Mouse (Mus musculus) adrenal gland, adult 8-10 months (tissue): Measurements from ENCODE around the gene Orai2. TPM values are rescaled to one million over a fixed set of nuclear protein-coding genes. Genes with fewer than 3 reads are reported as not detected.
"Not testable (repeated sequence)": the region's sequence is repeated elsewhere in the genome, so short reads cannot be mapped to it uniquely, and the experiment has no call there.

Source experiments
- DNase-seq: peaks from one replicate; pipeline ENCODE4 v3.0.0; 2022
- total RNA-seq, 4 experiments: library from RNA; stranded (reverse); gene quantifications; 2 replicates each; pipeline ENCODE4 v1.2.4; 2022

The Orai2 gene
- 1 to 10 TPM; 2.5 to 5.7 (median 4.6) TPM for total RNA-seq

DNA sequence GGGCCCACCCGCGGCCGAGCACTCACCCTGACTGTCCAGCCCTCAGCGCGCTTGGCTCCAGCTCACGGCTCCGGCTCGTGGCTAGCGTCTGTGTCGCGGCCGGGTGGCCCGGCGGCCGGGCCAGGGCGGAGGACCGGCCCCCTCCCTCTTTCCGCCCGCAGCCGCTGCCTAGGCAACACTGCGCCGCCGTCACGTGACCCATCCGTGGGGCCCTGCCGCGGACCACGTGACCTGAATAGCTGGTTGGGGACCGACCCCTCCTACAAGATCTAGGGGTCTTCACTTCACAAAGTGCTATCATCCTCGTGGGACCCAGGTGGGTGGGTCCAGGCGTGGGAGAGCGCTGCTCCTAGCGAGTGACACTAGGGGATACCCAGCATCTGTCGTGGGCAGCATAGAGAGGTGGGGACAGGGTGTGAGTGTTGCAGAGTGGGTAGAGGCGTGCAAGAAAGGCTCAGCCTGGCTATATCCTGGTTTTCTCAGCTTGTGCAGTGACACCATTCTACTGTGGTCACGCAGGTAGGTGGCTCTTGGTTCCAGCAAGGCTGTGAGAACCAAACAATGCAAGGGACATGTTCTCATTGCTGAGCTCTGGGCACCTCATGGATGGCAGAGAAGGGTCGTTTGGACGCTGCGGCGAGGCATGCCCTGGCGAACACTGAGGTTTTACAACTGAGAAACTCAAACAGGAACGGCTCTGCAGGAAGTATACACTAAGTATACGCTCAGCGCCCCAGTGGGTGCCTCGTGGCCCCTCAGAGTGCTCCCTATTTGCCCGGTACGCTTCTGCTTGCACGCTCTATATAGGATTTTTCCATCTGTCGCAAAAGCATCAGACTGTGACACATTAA is at the start of gene Orai2:
TSS of gene Orai2 (minus strand) at position 202 of the 851 bp plus-strand sequence.
- peak; percentile 55 for DNase-seq

DNA sequence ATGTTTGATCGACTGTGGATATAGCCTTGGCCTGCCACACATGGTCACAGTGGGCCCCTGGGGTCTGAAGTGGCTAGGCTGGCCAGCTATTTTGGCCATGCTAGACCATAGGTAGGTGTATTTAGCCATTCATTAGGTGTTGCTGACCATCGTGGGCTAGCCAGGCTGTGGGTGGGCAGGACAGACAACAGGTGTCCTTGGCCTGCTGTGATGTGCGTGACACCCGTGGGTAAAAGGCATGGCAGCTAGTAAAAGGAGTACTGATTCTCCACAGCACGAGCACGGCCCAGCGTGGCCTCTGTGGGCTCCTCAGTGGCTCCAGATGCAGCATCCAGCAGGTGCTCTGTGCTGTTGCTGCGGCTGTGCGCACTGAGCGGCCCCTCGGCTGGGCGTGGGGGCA is 48.1 kb upstream of the Orai2 start:
- no peak for DNase-seq

DNA sequence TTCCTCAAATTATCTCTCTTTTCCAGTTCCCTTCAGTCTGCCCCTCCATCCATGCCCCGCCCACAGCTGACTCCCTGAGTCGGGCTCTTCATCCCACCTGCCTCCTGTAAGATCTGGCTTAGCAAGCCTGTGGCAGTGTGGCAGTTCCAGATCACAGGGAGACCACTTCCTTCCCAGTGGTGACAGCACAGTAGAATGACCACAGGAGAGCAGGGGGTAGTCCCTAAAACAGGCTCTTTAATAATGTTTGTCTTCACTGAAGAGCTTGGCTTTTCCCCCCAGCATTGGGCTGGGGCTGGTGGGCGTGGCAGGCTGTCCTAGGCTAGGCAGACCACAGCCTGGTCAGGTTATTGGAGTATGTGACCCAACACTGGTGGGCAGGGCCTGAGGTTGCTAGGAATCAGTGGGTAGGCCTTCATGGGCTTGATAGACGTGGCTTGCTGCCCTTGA is 47.4 kb upstream of the Orai2 start:
- no peak for DNase-seq

DNA sequence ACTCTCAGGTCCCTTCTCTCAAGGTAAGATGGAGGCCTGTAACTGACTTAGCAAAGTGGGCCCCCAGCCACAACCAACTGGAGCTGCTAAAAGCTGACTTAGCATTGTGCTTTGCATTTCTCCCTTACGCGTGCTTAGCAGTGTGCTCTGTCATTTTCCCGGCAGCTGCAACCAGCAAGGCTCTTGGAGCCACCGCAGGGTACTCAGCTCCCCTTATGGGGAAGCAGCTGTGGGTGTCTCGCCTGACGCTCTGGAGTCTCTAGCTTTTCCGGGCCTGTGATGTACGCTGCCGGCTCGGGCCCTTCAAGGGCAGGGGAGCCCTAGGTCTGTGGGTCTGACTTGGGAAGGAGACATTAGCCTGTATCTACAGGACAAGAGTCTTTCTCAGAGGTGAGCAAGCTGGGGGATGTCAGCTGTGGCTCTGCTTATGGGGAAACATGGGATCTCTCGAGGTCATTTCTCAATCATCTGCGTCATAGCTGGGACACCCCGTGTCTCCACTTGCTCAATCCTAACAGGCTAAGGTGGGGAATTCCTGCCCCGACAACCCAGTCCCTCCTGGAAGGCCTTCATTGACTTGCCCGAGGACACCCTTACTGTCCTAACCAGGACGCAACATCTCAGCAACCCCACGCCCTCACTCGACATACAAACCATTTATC is 46.6 kb upstream of the Orai2 start:
- no peak for DNase-seq

DNA sequence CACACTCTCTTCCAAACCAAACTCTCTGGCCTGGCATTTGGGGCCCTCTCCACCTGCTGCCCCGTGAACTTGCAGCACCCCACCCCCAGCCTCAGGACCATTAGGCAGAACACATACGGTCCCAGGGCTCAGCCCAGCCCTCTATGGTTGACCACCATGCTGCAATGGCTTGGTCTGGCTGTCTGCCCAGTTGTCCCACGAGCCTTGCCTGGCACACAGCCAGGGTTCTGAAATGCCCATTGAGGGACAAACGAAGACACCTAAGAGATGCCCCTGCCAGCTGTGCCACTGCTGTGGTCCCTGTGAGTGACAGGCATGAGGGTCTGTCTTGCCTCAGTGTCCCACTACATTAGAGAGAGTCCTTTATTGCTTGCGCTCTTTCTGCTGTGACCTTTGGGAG is 45.4 kb upstream of the Orai2 start:
- DNase-seq = no peak

DNA sequence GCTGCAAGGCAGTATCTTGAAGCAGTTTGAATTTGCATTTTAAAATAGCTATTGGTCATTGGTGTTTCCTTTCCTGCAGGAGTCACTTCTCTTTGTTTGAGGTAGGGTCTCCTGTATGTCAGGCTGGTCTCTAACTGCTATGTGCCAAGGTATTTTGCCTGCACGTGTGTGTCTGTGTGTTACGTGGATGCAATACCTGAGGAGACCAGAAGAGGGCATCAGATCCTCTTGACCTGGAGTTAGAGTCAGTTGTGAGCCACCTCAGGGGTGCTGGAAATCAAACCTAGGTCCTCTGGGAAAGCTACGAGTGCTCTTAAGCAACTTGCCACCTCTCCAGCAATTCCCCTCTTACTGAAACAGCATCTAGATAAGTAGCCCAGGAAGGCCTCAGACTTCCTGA is 44.7 kb upstream of the Orai2 start:
- DNase-seq = no peak

DNA sequence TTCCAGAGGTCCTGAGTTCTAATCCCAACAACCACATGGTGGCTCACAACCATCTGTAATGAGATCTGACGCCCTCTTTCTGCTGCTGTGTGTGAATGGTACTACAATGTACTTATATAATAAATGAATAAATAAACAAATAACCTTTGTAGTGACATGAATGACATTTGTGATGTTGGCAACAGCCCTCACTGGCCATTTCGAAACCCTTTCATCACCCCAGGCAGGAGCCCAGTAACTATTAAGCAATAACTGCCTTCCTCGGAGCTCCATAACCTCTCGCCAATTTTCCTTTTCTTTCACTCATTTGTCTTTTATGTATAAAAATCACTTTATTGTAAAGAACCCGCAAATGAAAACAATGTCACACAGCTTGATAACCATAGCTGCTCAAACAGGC is 43.2 kb upstream of the Orai2 start:
- DNase-seq = peak; percentile 56

DNA sequence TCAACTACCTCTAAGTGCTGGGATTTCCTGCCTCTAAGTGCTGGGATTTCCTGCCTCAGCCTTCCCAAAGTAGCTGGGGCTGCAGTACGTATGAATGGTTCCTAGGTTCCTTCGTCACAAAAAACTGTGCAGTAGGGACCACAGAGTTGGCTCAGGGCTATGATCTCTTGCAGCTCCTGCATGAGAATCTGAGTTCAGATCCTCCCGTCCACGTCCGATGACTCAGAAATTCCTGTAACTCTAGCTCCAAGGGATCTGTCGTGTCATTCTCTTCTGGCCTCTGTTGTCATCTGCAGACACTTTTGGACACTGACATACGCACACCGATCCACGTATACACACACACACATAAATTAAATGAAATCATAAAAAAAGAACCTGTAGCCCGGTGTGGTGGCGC is 42.2 kb upstream of the Orai2 start:
- no peak for DNase-seq

DNA sequence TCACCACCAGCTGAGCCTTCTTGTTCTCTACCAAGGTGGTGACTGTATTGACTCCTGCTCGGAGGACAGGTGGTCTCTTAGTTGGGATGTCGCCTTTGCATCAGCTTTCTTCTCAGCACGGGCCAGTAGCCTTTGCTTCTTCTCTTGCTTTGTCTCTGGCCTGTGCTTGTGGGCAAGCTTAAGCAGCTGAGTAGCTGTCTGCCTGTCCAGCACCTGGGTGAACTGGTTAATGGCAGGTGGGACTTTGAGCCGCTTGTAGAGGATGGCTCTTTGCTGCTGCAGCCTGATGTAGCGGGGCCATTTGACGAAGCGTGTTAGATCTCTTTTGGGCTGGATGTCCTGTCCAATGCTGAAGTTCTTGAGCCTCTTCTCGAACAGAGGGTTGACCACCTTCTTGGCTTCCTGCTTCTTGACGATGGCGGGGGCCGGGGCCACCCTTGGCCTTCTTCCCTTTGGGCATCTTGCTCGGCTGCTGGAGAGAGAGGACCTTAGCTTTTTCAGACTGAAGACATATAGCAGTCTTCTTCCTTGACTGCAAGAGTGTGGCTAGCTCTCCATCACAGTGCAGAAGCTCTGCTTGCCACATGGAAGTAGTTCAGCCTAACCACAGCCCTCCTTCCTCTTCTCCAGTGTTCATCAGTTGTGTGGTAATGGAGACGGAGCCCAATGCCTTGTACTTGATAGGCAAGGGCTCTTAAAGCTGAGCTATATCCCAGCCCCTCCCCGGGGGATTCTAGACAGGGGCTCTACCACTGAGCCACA is 41.0 kb upstream of the Orai2 start:
- DNase-seq = not testable (repeated sequence)

DNA sequence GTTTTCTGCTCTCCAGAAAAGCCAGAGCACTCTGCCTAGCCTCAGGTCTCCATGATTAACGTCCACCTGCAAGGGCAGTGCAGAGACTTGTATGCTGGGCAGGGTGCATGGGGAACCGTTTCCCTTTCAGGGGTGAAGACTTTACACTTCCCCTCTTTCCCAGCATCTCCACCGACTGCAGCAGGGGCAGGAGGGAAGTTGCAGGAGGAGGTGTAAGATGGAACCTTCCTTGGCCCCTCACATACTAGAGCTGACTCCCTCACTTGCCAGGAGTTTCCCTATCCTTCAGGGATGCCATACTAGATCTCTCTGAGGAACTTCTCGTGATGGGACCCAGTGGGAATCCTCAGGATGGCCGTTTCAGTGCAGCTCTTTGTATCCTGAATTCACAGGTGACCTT is 40.0 kb upstream of the Orai2 start:
- no peak for DNase-seq

DNA sequence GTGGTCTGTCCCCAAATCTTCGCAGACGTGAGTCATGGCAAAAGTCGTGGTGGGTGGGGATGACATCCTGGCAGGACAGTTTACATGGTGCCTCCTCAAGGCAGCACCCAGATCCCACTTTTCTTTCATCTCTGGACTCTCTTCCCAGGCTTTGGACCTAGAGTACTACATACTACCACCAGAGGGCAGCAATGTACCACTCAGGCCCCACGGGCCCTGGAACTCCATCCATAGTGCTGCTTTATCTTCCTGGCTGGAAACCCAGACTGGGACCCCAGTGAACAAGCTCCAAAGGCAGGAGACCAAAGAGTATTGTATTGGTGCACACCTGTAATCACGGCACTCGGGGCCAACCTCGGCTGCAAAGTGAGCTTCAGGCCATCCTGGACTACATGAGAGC is 31.3 kb upstream of the Orai2 start:
- peak; percentile 52 for DNase-seq

DNA sequence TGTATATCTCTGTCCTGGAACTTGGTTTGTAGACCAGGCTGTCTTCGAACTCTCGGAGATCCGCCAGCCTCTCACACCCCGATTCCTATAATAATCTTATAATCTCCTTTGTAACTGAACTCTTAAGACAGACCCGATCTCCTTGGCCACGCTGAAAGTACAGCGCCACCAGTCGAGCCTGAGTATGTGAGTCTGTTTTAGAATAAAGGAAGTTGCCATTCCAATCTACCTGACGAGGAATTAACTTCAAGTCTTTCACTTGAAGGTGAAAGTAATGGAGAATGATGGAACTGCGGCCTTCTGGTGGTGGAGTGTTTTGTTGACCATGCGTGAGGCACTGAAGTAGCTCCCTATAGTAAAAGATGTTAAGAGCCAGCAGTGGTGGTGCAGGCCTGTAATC is 29.0 kb upstream of the Orai2 start:
- DNase-seq = no peak

DNA sequence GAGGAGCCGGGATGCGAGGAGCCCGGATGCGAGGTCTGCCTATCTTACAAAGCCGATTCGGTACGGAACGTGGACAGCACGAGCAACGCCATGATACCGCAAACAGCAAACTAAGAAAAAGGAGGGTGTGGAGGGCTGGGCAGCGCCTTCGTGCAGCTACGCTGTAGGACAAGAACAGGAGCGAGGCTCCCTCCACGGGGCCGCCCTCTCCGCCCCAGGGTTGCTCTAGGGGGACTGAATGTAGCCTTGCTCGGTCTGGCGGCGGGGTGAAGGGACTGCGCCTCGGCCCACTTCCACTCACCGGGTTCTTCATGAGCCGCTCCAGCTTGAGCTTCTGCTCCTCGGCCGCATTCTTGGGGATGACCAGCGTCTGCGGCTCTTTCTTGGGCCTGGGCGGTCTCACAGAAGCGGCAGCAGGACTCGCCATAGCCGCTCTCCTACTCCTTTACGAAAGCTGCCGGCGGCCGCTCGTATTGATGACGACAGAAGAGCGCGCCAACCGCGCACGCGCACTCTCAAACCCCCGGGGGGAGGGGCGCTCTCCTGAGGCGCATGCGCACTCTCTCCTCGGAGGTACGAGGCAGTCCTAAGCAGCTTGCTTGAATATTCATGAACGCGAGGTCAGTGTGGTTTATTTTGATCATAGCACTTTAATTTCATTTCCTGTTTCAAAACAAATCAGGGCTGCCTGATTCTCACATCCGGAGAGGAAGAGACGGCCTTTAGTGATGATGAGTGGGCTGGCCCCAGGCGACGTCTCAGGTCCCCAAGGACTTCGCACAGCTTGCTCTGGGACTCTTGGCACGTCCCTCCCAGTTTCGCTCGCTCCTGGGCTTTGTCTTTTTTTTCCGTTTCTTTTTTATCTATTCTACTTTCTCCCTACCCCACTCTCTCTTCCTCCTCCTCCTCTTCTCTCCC is 28.2 kb upstream of the Orai2 start, which contains the start of gene Prkrip1:
TSS of gene Prkrip1 (minus strand) at position 490 of the 918 bp plus-strand sequence.
- DNase-seq = peak; percentile 88

DNA sequence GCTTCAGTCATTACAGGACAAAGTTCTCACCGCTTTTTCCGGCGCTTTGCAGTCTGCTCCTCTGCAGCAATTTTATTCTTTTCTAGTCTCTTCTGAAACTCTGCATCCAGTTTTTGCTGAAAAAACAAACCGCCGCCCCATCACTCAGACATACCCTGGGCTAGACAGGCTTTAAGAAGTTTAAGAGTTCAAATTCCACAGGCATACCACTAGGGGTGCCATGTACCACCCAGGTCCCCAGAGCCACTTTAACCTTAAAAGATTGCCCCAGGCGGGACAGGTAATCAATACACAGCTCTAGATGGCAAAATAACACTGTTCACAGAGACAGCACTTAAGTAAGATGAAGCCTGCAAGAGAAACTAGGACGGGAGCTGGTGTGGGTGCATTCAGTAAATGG is 21.4 kb upstream of the Orai2 start:
- no peak for DNase-seq

DNA sequence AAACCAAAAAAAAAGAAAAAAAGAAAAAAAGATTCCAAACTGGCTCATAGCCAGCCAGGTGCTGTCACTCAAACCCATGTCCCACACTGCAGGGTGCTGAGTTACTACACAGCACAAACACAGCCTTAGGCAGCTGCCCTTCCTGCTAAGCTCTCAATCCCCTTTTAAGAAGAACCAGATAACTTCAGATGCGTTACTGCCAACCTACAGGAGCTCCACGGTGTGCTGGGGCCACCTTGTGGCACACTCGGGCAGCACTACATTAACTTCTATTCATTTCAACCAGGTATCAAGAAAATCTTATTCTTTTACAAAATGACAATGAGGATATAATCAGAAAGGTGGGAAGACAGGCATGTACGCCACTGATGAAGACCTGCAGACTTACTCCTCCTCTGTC is 16.2 kb upstream of the Orai2 start:
- no peak for DNase-seq

DNA sequence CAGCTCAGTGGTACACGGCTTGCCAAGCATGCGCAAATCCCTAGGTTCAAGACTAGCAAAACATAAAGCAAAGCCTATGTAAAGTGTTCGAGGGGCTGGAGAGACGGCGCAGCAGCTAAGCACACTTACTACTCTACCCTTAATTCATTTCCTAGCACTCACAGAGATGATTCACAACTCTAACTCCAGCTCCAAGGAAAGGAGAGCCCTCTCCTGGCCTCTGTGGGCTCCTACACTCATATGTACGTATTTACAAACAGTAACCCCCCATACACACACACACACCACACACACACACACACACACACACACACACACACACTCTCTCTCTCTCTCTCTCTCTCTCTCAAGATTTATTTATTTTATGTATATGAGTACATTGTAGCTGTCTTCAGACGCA is 13.3 kb upstream of the Orai2 start:
- no peak for DNase-seq

DNA sequence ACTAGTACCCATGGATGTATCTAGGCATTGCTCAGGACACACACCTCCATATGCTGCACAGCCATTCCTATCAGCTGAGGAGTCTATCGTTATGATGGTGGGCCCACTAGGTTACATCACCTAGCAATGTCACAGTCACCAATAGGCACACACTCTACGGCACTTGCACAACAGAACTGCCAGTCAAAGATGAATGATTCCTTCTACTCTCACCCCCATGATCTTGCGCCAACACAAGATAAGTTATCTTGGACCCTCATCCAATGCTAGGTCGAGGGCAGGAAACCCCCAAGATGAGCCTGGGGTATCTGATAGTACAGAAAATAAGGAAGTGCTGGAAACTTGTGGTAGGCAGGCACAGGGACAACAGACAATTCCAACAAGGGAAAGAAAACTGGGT is 12.3 kb upstream of the Orai2 start:
- no peak for DNase-seq

DNA sequence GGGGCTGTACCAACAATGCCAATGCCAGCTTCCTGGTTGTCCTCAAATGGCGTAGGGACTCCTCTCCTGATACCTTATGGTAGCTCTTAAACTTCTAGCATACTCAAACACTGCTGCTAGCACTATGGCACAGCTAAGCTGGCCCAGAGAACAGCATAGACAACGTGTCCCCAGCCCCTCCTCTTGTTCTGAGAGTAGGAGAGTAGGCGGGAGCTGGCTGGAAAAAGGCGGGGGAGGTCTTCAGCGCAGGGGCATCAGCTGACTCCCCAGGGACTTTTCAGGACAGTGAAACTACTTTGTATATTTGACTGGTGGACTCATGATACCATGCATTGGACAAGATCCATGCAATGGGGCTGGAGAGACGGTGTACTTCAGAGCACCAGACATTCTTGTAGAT is 11.5 kb upstream of the Orai2 start:
- no peak for DNase-seq

DNA sequence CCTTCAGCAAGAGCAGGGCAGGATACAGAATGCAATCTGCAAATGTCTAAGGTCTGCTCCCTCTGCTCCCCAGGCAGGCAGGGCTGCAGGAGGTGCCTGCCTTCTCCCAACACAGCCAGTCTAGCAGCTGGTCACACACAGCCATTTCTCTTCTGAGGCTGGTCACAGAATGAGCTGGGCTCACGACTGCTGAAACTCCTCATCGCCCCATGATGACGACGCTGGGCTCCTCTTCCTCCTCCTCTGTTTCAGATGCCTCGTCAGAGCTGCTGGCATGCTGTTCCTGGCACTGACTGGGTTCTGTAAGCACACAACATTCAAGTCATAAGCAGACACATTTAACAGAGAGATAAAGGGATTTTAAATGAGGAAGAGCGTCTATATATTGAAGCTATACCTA is 10.7 kb upstream of the Orai2 start:
- DNase-seq = no peak

DNA sequence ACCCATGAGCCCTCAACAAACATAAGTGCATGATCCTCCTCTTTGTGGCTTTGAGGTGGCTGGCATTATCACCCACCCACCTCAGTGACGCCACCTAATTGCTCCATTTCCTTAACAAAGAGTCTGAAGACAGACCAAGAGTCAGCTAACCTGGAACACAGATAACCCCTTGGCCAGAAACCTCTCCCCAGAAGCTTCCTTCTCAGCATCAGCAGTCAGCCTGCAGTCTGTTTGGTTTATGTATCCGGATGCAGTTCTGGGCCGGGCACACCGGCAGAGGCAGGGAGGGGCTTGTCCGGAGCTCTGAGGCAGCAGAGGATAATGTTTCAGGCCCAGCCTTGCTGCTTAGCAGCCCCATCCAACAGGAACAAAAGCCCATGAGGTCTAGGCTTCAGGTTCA is 9.1 kb upstream of the Orai2 start:
- no peak for DNase-seq

DNA sequence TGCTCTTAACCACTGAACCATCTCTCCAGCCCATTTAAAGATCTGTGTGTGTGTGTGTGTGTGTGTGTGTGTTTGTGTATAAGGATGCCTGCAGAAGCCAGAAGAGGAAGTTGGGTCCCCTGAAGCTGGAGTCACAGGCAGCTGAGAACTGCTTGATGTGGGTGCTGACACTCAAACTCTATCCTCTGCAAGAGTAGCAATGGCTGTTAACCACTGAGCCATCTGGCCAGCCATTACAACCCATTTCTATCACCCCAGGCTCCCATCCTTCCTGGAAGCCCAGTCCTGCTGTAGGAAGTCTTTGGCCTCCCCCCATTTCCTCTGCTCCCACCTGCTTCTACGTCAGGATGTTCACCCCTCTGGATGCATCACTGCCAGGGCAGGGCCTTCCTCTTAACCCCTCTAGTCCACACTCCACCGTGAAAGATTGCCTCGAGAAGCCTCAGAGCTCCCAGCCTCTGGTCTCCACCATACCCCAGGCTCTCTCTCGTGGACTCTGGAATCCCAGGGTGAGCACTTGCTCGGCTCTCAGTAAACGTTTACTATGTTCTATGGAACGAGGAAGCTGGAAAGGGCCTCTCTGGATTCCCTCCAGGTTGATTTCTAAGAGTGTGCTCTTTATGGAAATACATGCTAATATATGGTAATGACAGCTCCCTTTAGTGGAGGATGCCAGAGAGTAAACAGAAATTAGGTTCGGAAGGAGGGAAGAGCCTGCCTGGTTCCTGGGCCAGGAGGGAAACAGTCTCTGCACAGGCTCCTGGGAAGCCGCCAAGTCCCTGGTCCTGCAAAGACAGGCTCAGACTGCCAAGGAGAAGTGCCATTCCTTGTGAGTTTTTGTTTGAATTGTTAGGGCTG is 3.3 kb upstream of the Orai2 start:
- DNase-seq = no peak
